Comparison of ENCODE assay signal across 18 mouse cellular contexts in the genomic region with DNA sequence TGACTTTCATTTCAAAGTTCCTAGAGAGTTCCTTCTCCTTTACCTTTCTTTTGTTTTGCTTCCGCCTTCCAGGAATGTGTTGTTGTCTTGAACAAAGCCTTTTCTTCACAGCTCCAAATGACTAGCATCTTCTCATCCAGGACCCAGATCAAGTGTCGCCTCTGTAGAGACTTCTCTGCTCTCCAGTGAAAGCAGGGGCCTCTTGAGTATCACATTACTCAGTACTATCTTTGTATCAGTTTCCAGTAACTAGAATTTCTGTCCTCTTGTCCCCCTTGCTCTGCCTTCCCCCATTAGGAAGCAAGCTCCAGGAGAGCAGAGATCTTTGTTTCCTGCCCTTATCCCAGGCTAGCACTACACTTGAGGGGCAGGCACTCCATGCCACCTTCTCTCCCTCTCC. TPM values are rescaled to one million over a fixed set of nuclear protein-coding genes. Genes with fewer than 3 reads are reported as not detected.
"Had no signal": no experiment of that assay in that cellular context is flagged by ENCODE, and none has a peak within 500 bp of the region (broad histone marks: within the 10 kb centered on the region; RNA-seq: fewer than 3 reads in every experiment).

No protein-coding gene starts in this region.

- H3K36me3 ChIP-seq: midbrain, embryonic 10.5 days; midbrain, embryonic 13.5 days; neural tube, embryonic 13.5 days had no signal

- ATAC-seq: liver, postnatal 0 days; lung, postnatal 0 days; midbrain, embryonic 13.5 days; midbrain, embryonic 16.5 days had no signal

- H3K27ac ChIP-seq: left cerebral cortex, adult 2 months; liver, embryonic 14.5 days; midbrain, embryonic 10.5 days; midbrain, embryonic 13.5 days; neural tube, embryonic 13.5 days had no signal

- H3K9me3 ChIP-seq: midbrain, embryonic 10.5 days; neural tube, embryonic 13.5 days had no signal

- H3K27me3 ChIP-seq: megakaryocyte, embryonic 14.5 days; midbrain, embryonic 13.5 days; neural tube, embryonic 13.5 days had no signal

- H3K4me1 ChIP-seq: megakaryocyte, embryonic 14.5 days; midbrain, embryonic 10.5 days; midbrain, embryonic 13.5 days; neural tube, embryonic 13.5 days had no signal

- H3K9ac ChIP-seq: liver, embryonic 14.5 days; liver, postnatal 0 days; lung, embryonic 14.5 days; midbrain, embryonic 13.5 days; neural tube, embryonic 13.5 days had no signal

- DNase-seq: kidney, adult 18-20 months; kidney, postnatal 14 days; layer of hippocampus, postnatal 36 days; liver, postnatal 0 days; lung, embryonic 14.5 days; thymus, adult 18-20 months; thymus, postnatal 36 days had no signal

- H3K4me3 ChIP-seq: left cerebral cortex, adult 2 months; megakaryocyte, embryonic 14.5 days; midbrain, embryonic 10.5 days; midbrain, embryonic 13.5 days; myocyte; neural tube, embryonic 13.5 days had no signal

- H3K4me2 ChIP-seq: lung, embryonic 14.5 days; midbrain, embryonic 13.5 days; neural tube, embryonic 13.5 days had no signal

RNA-seq across cellular contexts. Expression of gene Mpdz, which starts 9.6 kb away (rescaled TPM):
- total RNA-seq: monocyte, adult 5-6 weeks; neutrophil, adult 5-6 weeks had no signal
